Comparison of ENCODE assay signal across 19 mouse cellular contexts in genomic region chr11:4684186-4684585, GRCm38 (mm10).
"Had no signal": no experiment of that assay in that cellular context is flagged by ENCODE, and none has a peak within 500 bp of the region (broad histone marks: within the 10 kb centered on the region; RNA-seq: fewer than 3 reads in every experiment).

No protein-coding gene starts in this region.

- H3K9ac ChIP-seq: liver, embryonic 15.5 days; lung, embryonic 15.5 days; midbrain, embryonic 13.5 days; neural tube, embryonic 12.5 days; neural tube, embryonic 15.5 days had no signal

- ATAC-seq: midbrain, embryonic 13.5 days had no signal

- H3K27me3 ChIP-seq: liver, embryonic 15.5 days; lung, embryonic 15.5 days; midbrain, embryonic 13.5 days; neural tube, embryonic 12.5 days; neural tube, embryonic 15.5 days had no signal

- H3K27ac ChIP-seq: left cerebral cortex, adult 2 months; liver, embryonic 15.5 days; lung, embryonic 15.5 days; midbrain, embryonic 10.5 days; midbrain, embryonic 13.5 days; neural tube, embryonic 12.5 days; neural tube, embryonic 15.5 days had no signal

- H3K4me2 ChIP-seq: liver, embryonic 15.5 days; lung, embryonic 15.5 days; midbrain, embryonic 13.5 days; neural tube, embryonic 12.5 days; neural tube, embryonic 15.5 days had no signal

- H3K4me1 ChIP-seq: liver, embryonic 15.5 days; midbrain, embryonic 10.5 days; neural tube, embryonic 12.5 days had no signal

- H3K4me3 ChIP-seq: left cerebral cortex, adult 2 months; liver, embryonic 15.5 days; lung, embryonic 15.5 days; midbrain, embryonic 10.5 days; midbrain, embryonic 13.5 days; neural tube, embryonic 12.5 days; neural tube, embryonic 15.5 days had no signal

- DNase-seq: kidney, adult 18-20 months; kidney, adult 9 months; kidney, postnatal 14 days; kidney, postnatal 4 days; layer of hippocampus, postnatal 36 days; lung, adult 18-20 months; lung, postnatal 14 days; lung, postnatal 4 days; right cerebral cortex, adult 18-20 months; right cerebral cortex, postnatal 14 days; right cerebral cortex, postnatal 4 days; thymus, postnatal 25 days had no signal

- H3K9me3 ChIP-seq: liver, embryonic 15.5 days; lung, embryonic 15.5 days; midbrain, embryonic 10.5 days; midbrain, embryonic 13.5 days; neural tube, embryonic 12.5 days; neural tube, embryonic 15.5 days had no signal
